Mouse (Mus musculus) lung, embryonic 16.5 days (tissue): Measurements from ENCODE around the gene Bex1. TPM values are rescaled to one million over a fixed set of nuclear protein-coding genes. Genes with fewer than 3 reads are reported as not detected.
A peak's percentile ranks its signal among the peaks of the same experiment; 100 is the strongest.

Experiments used
- ATAC-seq: fragments of 200-750 bp; cut with Nextera tagmentation; 2 replicates; pipeline ENCODE4 v1.8.0; 2017; ENCODE audit warnings: low read depth, mild to moderate bottlenecking, moderate library complexity
- H3K27ac ChIP-seq: fragments of 300-500 bp; sonication (generic); 2 replicates; pipeline ENCODE4 v1.5.1; 2014; ENCODE audit warnings: mild to moderate bottlenecking, control low read depth, low read length
- H3K27me3 ChIP-seq: fragments of 300-500 bp; sonication (generic); 2 replicates; pipeline ENCODE4 v1.6.1; 2014; ENCODE audit warnings: low read depth, low read length, mixed read lengths; ENCODE audit not compliant: control insufficient read depth, insufficient read depth
- H3K36me3 ChIP-seq: fragments of 300-500 bp; sonication (generic); 2 replicates; pipeline ENCODE4 v1.6.1; 2014; ENCODE audit warnings: low read length; ENCODE audit not compliant: control insufficient read depth, insufficient read depth
- H3K4me1 ChIP-seq: fragments of 300-500 bp; sonication (generic); replicated peaks from 2 replicates; pipeline ENCODE4 v1.6.1; 2014; ENCODE audit warnings: low read length, mixed read lengths; ENCODE audit not compliant: control insufficient read depth, insufficient read depth
- H3K4me2 ChIP-seq: fragments of 300-500 bp; sonication (generic); 2 replicates; pipeline ENCODE4 v1.6.1; 2014; ENCODE audit warnings: low read depth, low read length, control low read depth
- H3K4me3 ChIP-seq: fragments of 300-500 bp; sonication (generic); 2 replicates; pipeline ENCODE4 v1.5.1; 2014; ENCODE audit warnings: mild to moderate bottlenecking, low read length, control low read depth
- H3K9ac ChIP-seq: fragments of 300-500 bp; sonication (generic); 2 replicates; pipeline ENCODE4 v1.6.1; 2014; ENCODE audit warnings: low read length, control low read depth
- H3K9me3 ChIP-seq: fragments of 300-500 bp; sonication (generic); 2 replicates; pipeline ENCODE4 v1.6.1; 2016; ENCODE audit warnings: low read length; ENCODE audit not compliant: control insufficient read depth
- WGBS: fragments of 180-500 bp; shearing (Covaris S2); extraction: QIAGEN DNeasy Blood & Tissue Kit; methylation state at CpG from one replicate; pipeline ENCODE4 v1.1.7; 2014; 5-methylcytosine and 5-hydroxymethylcytosine counted together
- microRNA-seq: library from miRNA; unstranded; fragments of <30 nt; microRNA quantifications from one replicate; pipeline ENCODE4, GENCODE M21; 2016
- polyA plus RNA-seq: library from polyadenylated mRNA; unstranded; fragments of >200 nt; fragmentation: Nextera tagmentation; extraction: Ambion mirVana; gene quantifications from 2 replicates; pipeline ENCODE4 v1.2.1, GENCODE M21; 2015

The Bex1 gene
- polyA plus RNA-seq, 1 experiment from 2014 or later, result 79.2 TPM

DNA sequence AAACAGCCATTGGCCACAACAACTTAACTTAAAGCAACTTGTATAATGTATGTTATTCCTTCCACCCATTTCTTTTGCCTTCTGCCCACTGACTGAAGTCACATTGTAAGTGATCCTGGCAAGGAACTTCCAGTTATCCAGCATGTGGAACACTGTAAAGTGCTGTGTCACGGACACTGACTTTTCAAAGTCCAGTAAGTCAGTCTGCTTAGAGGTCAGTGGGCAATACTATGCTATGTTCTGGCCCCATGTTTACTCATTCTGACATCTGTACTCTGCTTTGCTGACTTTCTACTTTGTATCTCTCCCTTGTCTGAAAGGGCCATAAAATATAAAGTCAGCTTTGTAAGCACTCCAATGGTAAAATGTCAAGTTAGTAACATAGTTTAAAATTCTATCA, 32.2 kb downstream of the Bex1 start:
- no peaks in the 10 kb centered on the region for H3K9me3 ChIP-seq
- H3K9ac ChIP-seq, result no peak overlapping the region
- H3K4me3 ChIP-seq, result no peak overlapping the region
- H3K27me3 ChIP-seq, result no peaks in the 10 kb centered on the region
- ATAC-seq, result no peak
- H3K36me3 ChIP-seq, result no peaks in the 10 kb centered on the region
- 70% methylated on average over 1 of the region's 1 CpGs for WGBS
- no peaks in the 10 kb centered on the region for H3K4me1 ChIP-seq
- no peak overlapping the region for H3K27ac ChIP-seq
- H3K4me2 ChIP-seq, result no peak overlapping the region

DNA sequence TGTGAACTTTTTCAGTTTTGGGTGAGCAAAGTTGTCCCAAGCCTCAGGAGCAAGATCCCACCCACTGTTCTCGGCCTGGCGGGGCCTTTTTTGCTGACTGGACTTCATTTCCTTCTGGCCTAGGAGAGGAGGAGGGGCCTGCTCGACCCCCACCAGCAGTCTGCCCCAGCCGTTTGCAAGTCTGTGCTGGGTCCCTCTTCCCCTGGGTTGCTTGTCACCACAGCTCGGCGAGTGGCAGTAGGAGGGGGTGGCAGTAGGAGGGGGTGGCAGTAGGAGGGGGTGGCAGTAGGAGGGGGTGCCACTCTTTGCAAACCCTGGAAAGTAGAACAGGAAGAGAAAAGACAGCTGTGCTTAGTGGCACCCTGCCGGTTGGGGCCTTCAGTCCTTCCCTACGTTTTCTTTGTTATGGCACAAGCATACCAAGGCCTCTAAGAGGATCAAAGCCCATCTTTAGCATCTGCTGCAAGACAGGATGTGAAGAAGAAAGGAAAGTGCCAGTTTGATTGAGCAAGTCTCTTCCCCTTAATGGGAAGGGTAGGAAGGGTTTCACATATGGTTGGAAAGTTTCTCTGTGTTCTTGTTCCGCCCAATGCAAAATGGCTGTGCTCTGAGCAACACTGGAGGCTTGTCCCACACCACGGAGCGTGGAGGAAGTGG, 34.3 kb downstream of the Bex1 start:
- H3K36me3 ChIP-seq, result no peaks in the 10 kb centered on the region
- H3K4me3 ChIP-seq, result no peak overlapping the region
- WGBS, result 28% methylated on average over 11 of the region's 11 CpGs
- no peaks in the 10 kb centered on the region for H3K4me1 ChIP-seq
- no peak overlapping the region for H3K9ac ChIP-seq
- ATAC-seq, result peak; percentile 71; the same call in 1 of the 2 replicates
- H3K9me3 ChIP-seq, result no peaks in the 10 kb centered on the region
- H3K27ac ChIP-seq, result no peak overlapping the region
- no peaks in the 10 kb centered on the region for H3K27me3 ChIP-seq
- no peak overlapping the region for H3K4me2 ChIP-seq

DNA sequence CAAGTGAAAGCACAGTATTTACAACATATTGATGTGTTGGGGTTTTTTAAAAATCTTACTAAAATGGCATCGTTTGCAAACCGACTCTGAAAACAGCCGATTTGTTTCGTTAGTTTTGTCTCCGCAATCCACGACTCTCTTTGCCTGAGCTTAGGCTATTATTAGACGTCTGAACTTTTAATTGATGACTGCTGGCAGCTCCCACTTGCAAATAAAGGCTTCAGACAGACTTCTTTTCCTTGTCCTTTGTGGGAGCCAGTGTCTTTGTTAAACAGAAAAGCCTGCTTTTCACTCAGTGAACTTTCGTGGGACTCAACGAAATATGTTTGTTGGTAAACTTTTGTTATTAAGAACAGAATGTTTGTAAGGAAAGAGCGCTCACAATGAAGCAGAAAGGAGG, 42.5 kb downstream of the Bex1 start:
- Histone ChIP-seq H3K4me2 (peak overlapping the region; percentile 57), H3K4me3 (peak overlapping the region; percentile 56), H3K27me3 (no peaks in the 10 kb centered on the region), H3K9me3 (no peaks in the 10 kb centered on the region), H3K4me1 (no peaks in the 10 kb centered on the region), H3K9ac (peak overlapping the region; percentile 51), H3K36me3 (peaks cover 5% of the 10 kb centered on the region; the same call in 1 of the 2 replicates), H3K27ac (peak overlapping the region; percentile 43; the same call in 1 of the 2 replicates)
- 22% methylated on average over 10 of the region's 10 CpGs for WGBS
- ATAC-seq, result no peak

DNA sequence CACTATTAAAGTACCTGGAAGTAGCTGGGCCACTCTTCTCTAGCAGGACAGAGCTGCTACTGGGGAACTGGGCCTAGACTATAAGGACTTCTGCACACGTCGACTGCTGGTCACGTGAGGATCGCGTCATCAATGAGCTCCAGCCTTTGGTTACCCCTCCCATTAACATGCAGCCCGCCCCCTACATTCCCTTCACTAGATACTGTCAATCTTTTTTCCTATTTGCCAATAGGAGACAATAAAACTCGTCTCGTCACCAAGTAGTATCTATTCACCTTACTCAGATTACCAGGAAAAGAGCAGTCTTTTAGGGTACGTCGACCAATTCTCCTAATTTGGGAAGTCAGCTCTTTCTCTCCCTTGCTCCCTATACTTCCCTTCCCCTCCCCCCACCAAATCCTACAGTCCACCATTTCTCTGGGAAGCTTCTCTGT, 43.2 kb downstream of the Bex1 start, which contains the start of gene Tceal8:
Gene Tceal8, minus strand, starts transcription at position 225 of the 434 bp plus-strand sequence.
- peaks cover 5% of the 10 kb centered on the region; the same call in 1 of the 2 replicates for H3K36me3 ChIP-seq
- H3K9ac ChIP-seq, result peak within 1 kb of the TSS; percentile 74
- WGBS, result 18% methylated on average over 10 of the region's 10 CpGs
- no peaks in the 10 kb centered on the region for H3K4me1 ChIP-seq
- H3K9me3 ChIP-seq, result no peaks in the 10 kb centered on the region
- H3K4me3 ChIP-seq, result peak within 1 kb of the TSS; percentile 56
- ATAC-seq, result peak; percentile 97
- peak within 1 kb of the TSS; percentile 57 for H3K4me2 ChIP-seq
- peak within 1 kb of the TSS; percentile 85 for H3K27ac ChIP-seq
- H3K27me3 ChIP-seq, result no peaks in the 10 kb centered on the region

DNA sequence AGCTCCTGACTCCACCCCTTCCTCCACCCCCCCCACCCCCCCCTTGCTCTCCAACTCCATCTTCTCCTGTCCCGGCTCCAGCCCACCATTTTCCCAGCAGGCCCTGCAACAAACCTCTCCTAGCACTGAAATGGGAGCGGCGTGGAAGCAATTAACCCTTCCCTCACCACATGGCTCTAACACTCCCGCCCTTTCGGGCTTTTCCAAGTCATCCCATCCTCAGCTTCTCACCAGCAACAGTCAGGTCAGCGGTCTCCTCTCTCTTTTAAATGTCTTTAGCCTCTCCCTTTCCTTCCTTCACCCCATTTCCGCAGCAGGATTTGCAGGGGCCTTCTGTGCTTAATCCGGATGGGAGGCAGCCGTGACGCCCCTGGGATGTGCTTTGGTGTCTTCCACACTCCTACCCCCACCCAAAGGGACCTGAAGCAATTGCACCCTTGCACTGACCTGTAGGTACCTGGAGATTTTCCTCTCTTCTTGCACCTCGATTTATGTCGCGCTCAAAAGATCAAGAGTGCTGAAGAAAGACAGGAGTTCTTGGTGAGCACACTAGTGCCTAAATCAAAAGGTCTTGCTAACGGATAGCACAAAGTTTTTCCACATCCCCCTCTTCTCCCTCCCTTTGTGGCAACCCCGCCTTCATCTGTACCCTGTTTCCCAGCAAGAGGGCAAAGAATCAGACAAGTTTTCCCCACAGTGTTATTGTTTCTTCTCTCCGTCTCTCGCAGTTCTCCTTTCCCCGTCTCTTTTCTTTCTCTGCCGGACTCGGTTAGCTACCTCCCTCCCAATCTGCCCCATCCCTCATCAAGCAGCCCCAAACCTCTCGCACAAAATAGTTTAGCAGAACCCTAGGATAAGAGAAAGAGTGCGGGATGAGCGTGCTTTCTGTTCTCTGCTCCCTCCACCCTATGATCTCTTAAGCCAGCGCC, 43.9 kb downstream of the Bex1 start:
- Histone ChIP-seq H3K9me3 (no peaks in the 10 kb centered on the region), H3K36me3 (peaks cover 5% of the 10 kb centered on the region; the same call in 1 of the 2 replicates), H3K9ac (peak overlapping the region; percentile 74), H3K4me3 (peak overlapping the region; percentile 56), H3K4me1 (no peaks in the 10 kb centered on the region), H3K27ac (peak overlapping the region; percentile 85), H3K27me3 (no peaks in the 10 kb centered on the region), H3K4me2 (peak overlapping the region; percentile 46)
- WGBS, result 16% methylated on average over 24 of the region's 24 CpGs
- ATAC-seq, result peak; percentile 78

DNA sequence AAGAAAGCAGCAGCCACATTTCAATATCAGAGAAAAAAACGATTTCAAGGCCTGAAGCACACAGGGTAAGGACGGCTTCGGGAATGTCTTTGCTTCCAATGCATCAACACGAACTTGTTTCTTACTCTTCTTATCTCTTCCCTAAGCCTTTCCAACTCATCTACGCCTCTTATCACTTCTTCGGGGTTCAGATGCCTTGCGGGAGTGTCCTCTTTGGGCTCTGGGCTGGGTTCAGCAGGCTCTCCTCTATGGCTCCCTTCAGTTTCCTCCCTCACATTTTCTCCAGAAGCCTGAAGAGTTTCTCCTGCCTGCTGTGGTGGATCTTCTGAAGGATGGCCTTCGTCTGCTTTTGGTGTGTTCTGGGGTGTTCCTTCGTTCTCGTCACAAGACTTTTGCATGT, 44.7 kb downstream of the Bex1 start:
- H3K27ac ChIP-seq, result no peak overlapping the region

More for the DNA sequence above, 44.7 kb downstream of the Bex1 start:
- 39% methylated on average over 10 of the region's 10 CpGs for WGBS
- H3K27me3 ChIP-seq, result no peaks in the 10 kb centered on the region
- H3K4me3 ChIP-seq, result peak overlapping the region; percentile 56
- no peak for ATAC-seq
- no peak overlapping the region for H3K9ac ChIP-seq
- no peaks in the 10 kb centered on the region for H3K4me1 ChIP-seq
- H3K4me2 ChIP-seq, result peak overlapping the region; percentile 46
- H3K9me3 ChIP-seq, result no peaks in the 10 kb centered on the region
- H3K36me3 ChIP-seq, result peaks cover 5% of the 10 kb centered on the region; the same call in 1 of the 2 replicates

Small RNA genes lying within 50 kb of the gene (microRNA-seq; reads per million reads assigned to microRNA genes)
- not detected for gene Mir6383

Other genes starting within 250 kb of the Bex1 start
- gene Arxes2, start 221.7 kb downstream of the Bex1 start, polyA plus RNA-seq, result 44.3 and 48.4 TPM in 2 replicates
- gene Arxes1, start 182.1 kb downstream of the Bex1 start, polyA plus RNA-seq, result 13.2 and 17.7 TPM in 2 replicates
- 56.8 and 57.7 TPM in 2 replicates for gene Bex2, start 147.3 kb downstream of the Bex1 start, polyA plus RNA-seq
- 0.08 TPM in 1 of 2 replicates, not detected in the other for gene Nxf3, start 130.3 kb downstream of the Bex1 start, polyA plus RNA-seq
- 165 and 173 TPM in 2 replicates for gene Bex4, start 76.5 kb downstream of the Bex1 start, polyA plus RNA-seq
- 187 and 208 TPM in 2 replicates for gene Tceal8, start 43.2 kb downstream of the Bex1 start, polyA plus RNA-seq
- gene Tceal5, start 11.6 kb downstream of the Bex1 start, polyA plus RNA-seq, result 3.6 and 4.7 TPM in 2 replicates
- gene Tceal7, start 734 bp downstream of the Bex1 start, polyA plus RNA-seq, result 7.4 and 21.7 TPM in 2 replicates
- gene Tceal9, start 29.6 kb upstream of the Bex1 start, polyA plus RNA-seq, result 634 and 677 TPM in 2 replicates
- 412 and 444 TPM in 2 replicates for gene Bex3, start 54.7 kb upstream of the Bex1 start, polyA plus RNA-seq